Mouse (Mus musculus): ENCODE measurements around the gene Elmo1.

DNA sequence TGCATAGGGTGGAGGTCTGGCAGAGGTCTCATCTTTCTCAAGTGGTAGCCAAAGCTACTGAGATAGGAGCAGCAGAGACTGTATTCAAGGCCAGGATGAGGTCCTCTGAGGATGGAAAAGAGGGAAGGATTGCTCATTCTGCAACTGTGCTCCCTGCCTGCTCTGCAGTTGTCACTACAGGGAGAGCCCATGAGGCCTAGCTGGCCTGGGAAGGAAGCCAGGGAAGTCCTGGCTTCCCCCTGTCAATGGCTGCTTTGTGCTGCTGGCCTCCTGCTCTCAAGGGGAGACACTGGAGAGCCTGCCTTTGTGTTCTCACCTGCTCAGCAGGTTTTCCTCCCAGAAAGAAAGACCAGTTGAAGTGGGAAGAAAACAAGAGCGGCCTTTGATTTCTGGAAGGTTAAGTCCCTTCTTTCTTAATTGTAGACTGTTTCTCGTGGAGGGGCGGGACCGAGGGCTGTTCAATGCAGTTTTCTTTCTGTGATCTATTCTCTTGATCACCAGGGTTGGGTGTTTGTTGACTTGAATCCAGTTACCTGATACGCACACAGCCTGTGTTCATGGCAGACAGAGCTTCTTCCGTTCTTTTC, 91.9 kb downstream of the Elmo1 start:
- TF ChIP-seq POLR2A (IDR thresholded peaks at IDR 0.05; ENCODE audit: extremely low read depth, insufficient read depth, low read length): no peak
- no peak for TF ChIP-seq CTCF (IDR thresholded peaks at IDR 0.05; ENCODE audit: low read depth, low read length)

Measured in liver, adult 2 months (tissue).